Mouse (Mus musculus) fat pad, adult 2 months (tissue): Measurements from ENCODE around the gene Fam83c.

Experiments
- DNase-seq: peaks from one replicate; pipeline ENCODE4 v3.0.0-alpha.2; 2011; ENCODE audit warnings: low read depth, low spot score; ENCODE audit errors: extremely low read depth

The Fam83c gene

GRCm38 (mm10) chr2:155830841-155831240, 3.8 kb downstream of the Fam83c start:
- DNase-seq, result no peak

GRCm38 (mm10) chr2:155826630-155827424, 7.8 kb downstream of the Fam83c start, which contains the start of gene Eif6:
TSS of gene Eif6 (minus strand) at chr2:155826925.
- no peak for DNase-seq

DNA sequence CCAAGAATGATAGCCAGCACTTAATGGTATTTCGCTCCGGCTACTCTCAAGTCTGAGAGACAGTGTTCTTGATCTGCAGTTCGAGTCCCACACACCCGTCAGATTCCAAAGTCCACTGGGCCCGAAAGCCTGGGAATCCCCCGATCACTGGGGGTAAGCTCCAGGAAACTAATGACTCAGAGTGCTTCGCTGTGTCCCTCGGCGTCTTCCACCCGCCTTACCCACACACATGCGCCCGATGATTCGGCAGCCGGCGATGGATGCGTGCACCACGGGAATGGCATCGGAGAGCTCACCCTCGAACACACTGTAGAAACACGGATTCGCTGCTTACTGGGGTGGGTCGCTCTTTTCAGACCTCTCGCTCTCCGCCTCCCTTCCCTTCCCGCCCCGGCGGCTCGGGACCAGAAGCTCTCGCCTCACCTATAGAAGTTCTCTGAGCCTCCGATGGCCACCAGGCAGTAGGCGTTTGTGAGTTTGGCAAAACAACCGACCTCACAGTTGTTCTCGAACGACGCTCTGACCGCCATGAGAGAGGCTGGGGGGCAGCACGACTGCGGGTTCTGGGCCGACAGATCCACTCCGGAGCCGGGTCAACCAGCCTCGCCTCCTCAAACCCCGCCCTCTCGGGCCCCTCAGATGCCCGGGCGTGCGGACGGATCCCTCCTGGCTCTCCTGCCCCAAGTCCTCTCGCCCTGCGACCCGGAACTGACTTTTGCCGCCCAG, 8.6 kb downstream of the Fam83c start:
- no peak for DNase-seq

DNA sequence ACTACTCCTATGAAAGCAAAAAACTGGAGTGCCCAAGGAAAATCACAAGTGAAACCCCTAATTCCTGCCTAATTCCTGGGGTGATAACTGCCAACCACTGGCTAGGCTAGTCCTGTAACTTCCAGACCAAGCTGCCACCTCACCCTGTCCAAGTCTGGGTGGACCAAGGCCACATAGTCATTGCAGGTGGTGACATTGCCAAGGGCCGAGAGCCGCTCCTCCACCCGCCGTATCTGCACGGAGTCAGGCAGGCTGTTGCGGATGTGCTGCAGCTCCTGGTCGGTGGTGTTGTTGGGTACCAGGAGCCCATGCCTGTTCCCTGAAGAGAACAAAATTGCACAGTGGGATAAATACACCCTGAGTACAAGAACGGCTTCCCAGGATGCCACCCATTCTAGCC, 10.9 kb downstream of the Fam83c start:
- no peak for DNase-seq

DNA sequence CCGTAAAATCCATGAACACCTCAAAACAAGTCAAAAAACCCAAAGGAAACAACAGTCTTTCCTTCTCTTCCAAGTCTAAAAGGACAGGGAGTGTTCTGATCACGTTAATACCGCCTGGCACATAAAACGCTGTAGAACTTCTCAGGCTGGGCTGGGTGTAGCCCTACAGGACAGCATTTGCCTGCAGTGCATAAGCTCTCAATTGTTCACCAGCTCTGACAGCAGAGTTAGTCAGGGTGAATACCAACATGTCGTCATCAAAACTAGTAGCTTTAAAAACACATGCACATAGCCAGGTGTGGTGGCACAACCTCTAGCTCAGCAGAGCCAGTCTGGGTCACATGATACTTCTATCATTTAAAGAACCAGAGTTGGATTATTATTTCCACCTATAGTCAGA, 13.9 kb downstream of the Fam83c start:
- DNase-seq, result peak; percentile 59

DNA sequence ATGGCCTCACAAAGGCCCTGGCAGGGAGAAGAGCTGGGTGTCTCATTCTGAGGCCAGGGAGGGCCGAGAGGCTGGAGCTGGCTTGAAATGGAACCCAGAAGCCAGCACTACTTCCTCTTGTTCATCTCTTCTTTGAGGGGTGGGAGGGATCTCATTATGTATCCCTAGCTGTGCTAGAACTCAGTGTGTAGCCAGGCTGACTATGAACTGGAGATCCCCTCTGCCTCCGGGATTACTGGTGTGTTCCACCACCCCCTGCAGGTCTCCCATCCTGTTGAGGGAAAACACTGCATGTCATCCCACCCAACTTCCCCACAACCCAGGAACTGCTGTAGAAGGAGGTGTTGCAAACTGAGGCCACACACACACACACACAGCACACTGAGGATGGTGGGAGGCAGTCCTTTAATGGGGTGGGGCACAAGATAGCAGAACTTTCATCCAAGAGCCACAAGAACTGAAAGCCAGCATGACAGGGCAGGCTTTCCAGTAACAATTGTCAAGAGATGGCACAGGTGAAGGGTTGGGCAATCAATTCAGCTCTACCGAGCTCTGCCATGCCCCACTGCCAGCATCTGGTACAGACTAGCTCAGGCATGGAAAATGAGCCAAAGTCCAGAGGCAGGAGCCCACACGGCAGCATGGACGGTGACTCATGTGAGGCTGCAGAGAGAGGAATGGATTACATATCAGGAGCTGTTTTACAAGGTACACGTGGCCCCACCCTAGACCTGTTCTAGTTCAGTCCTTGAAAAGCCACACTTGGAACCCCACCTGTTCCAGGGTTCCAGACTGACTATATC, 15.0 kb downstream of the Fam83c start:
- DNase-seq, result peak; percentile 84

GRCm38 (mm10) chr2:155819392-155819448, 15.4 kb downstream of the Fam83c start, which contains the start of gene BC029722:
TSS of gene BC029722 (minus strand) at chr2:155819426.
- no peak for DNase-seq

DNA sequence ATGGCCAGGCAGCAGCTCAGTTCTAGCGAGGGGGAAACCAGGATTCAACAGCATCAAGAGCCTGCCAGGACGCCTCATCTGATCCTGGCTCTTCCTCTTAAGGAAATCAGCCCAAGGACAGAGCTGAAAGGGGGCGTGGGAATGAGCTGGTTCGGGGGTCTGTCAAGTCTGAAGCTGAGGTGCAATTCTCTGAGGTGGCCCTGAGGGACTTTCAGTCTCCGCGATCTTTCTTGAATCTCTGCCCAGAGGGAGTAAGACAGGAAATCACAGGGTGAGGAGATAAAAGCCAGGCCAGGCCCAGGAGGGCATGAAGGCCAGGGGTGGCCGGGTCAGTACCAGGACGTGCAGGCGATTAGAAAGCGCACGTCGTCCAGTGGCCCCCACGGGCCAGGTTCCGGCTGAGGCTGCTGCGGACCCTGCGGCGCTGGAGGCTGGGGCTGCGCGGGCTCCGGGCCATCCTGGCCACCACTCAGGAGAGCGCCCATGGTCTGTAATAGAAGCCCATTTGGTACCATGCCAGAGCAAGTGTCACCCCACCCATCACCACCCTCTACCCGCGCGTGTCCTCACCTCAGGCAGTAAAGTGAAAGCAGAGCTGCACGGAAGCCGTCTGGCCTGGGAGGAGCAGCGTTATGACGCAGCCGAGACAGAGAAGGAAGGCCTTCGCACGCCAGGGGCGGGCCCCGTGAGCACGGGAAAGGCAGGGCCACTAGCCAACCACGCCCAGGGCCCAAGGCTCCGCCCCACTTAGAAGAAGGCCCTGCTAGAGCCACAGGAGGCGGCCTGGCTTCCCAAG, 15.9 kb downstream of the Fam83c start:
- DNase-seq, result no peak

DNA sequence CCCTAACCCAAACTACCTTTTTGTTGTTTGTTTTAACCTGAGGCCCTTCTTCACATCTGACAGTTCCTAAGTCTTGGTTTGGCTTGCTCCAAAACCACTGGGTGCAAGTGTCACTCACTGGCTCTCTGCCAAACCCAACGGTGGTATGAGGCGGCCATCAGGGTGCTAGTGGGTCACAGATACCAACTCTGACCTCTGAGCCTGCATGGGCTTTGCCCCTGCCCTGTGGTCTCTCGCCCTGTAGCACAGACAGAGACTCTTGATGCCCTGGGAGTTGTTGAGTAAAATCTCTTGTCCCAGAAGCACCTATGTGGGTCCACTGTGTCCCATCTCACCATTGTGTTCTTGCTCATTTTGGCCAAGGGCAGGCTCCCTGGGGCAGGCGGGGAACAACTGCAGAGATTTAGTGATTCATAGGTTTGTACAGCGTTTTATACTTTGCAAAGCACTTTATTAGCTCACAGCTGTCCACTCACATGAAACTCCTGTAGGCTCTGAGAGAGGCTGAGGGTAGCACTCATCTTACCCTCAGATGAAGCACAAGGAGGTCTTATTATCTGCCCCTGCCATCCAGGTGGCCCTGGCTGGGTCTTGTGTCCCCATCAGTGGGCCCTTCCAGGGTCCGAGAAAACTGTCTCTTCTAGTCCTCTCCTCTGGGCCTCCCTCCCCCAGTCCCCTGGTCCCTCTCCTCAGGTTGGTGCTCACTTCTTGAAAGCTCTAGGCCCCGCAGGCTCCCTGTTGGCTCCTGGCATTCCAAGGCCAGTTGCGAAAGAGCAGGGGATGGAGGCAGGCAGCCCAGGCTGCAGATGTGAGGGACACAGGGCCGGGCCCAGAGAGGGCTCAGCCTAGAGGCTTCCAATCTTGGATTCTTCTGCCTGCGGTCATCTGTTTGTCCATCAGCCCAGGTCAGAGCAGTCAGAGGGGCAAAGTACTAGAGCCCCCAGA, 17.1 kb downstream of the Fam83c start:
- no peak for DNase-seq

DNA sequence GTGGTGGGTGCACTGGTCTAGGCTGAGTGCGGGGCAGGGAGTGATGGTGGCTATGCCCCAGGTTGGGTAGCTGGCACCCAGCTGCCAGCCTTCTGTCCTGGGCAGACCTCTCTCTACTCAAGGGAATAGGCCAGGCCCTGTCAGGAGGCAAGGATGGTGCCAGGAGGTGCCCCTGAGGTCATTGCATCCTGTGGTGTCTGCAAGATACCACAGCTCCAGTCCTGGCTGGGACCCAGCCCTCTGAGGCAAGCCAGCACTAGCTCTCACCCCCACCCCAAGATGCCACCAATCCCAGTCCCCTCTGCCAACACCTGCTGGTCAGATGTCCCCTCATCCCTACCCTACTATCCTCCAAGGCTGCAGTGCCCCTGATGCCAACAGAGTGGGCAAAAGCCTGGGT, 18.5 kb downstream of the Fam83c start:
- DNase-seq, result no peak

- DNase-seq, result no peak
These were observed 19.8 kb downstream of the Fam83c start for GRCm38 (mm10) chr2:155814829-155815228.

- no peak for DNase-seq
These were observed 22.0 kb downstream of the Fam83c start for GRCm38 (mm10) chr2:155812637-155813036.

DNA sequence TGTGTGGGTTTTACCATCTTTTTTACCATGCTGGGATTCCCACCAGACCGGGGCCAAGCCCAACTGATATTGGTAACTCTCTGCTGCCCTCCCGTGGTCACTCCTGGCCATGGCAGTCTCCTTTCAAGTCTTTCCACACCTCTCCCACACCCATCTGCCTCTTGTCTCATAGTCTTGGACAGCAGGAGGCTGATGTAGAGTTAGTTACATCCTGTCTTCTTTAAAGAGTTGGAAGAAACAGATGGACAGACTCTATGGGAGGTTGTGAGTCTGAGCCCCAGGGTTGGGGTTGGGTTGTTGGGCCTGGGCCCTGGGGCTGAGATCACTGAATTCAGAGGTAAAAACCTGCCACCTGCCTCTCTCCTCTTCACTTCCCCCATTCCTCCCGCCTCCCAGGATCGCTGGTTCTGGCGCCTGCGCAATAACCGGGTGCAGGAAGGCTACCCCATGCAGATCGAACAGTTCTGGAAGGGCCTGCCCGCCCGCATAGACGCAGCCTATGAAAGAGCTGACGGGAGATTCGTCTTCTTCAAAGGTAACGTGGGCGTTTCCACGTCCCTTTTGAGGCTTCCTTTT, 22.7 kb downstream of the Fam83c start:
- DNase-seq, result no peak

DNA sequence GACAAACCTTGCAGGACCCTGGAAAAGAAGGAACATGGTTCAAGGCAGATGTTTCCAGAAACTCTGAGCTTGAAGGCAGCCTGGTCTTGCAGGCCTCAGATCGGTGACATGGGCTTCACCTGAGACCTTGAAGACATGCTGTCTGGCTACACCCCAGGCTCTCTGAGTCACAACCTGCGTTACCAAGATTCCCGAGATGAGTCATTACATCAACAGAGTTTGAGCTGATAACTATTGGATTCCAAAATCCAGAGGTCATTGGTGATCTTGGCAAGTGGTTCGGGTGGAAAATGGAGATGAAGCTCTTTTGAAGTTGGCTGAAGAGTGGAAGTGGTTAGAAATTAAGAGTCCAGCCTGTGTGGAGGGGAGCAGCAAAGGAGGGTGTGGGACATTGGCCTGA, 25.0 kb downstream of the Fam83c start:
- no peak for DNase-seq

DNA sequence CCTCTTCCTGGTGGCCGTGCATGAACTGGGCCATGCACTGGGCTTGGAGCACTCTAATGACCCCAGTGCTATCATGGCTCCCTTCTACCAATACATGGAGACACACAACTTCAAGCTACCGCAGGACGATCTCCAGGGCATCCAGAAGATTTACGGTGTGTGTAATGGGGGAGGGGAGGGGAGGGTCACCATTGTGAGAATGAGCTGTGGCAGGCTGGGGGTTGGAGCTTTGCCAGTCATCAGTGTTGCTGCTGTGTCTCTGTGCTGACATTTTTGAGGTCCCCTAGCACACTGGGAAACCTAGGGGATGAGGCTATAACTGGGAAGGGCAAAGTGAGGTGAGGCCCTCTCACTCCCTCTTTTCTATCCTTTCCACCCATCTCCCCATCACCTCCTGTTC, 27.2 kb downstream of the Fam83c start:
- no peak for DNase-seq

DNA sequence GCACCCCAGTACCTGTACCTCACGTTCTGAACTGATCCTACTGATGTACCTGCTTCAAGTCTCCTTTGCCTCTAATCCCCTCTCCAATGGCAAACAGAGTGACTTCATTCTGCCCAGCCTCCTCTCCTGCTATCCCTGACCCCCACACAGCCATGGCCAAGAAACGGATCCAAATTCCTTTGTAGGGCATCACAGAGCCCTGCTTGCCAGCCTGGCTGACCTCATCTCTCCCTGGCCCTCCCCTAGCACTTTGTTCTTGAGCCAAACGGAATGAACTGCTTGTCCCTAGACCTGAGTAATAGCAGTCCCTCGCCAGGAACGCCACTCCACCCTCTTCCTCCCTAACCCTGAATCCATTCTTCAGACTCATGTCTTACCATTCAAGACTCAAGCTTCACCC, 28.1 kb downstream of the Fam83c start:
- DNase-seq, result no peak

GRCm38 (mm10) chr2:155805925-155806255, 28.8 kb downstream of the Fam83c start:
- no peak for DNase-seq

GRCm38 (mm10) chr2:155805231-155805924, 29.3 kb downstream of the Fam83c start:
- DNase-seq, result no peak

- no peak for DNase-seq
These were observed 30.6 kb downstream of the Fam83c start for GRCm38 (mm10) chr2:155804053-155804452.
